Mouse (Mus musculus): ENCODE measurements around the gene Syf2. TPM values are rescaled to one million over a fixed set of nuclear protein-coding genes. Genes with fewer than 3 reads are reported as not detected.

Gene Syf2
- polyA plus RNA-seq, 1 experiment from 2014 or later, result 70.0 TPM

DNA sequence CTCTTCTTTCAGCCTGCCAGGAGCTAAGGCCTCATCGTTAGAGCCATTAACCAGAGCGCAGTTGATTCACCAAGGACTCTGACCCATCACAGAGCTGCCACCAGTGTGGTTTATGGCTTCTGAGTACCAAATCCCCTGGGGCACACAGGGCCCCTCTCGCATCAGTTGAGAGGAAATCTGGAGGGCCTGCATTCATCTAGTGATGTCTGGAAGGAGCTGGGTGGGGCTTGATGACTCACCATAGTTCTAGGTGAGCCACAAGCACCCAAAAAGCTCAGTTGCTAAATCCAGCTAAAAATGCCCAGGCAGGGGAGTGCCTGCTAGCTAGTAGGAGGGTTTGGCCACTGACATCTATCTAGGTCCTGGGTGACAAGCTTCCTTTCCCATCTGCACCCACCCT, 25.1 kb downstream of the Syf2 start:
- no peaks in the 10 kb centered on the region for H3K9me3 ChIP-seq (replicated peaks)
- H3K27ac ChIP-seq (replicated peaks), result no peak overlapping the region; the same call in 1 of the 2 replicates
- no peak overlapping the region for H3K4me3 ChIP-seq
- DNase-seq (ENCODE audit: low spot score), result no peak
- H3K4me1 ChIP-seq, result peaks cover 15% of the 10 kb centered on the region
- peaks cover 36% of the 10 kb centered on the region for H3K27me3 ChIP-seq (ENCODE audit: low read depth, poor library complexity, severe bottlenecking)
- 90% methylated on average over 3 of the region's 3 CpGs for WGBS
- H3K36me3 ChIP-seq, result no peaks in the 10 kb centered on the region

DNA sequence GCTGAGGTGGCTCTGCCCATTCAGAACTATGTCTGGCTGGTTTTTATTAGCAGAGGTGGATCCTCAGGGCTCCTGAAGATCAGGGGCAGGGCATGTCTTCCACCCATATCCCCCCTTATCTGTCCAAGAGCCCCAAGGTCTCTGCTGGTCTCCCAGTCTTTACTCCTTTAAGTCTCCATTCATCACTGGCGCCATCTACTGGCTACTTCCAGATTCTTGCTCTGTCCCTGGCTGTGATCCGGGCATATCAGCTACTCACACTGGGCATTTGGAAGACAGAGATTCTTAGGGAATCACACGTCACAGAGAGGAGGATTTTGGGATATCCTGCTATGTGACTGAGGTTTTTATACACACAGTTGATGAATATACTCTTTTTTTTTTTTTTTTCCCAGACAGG, 25.6 kb downstream of the Syf2 start:
- Histone ChIP-seq H3K27me3 (ENCODE audit: low read depth, poor library complexity, severe bottlenecking) (peaks cover 40% of the 10 kb centered on the region), H3K36me3 (no peaks in the 10 kb centered on the region), H3K9me3 (replicated peaks) (no peaks in the 10 kb centered on the region), H3K4me3 (no peak overlapping the region), H3K27ac (replicated peaks) (no peak overlapping the region), H3K4me1 (peaks cover 14% of the 10 kb centered on the region)
- WGBS, result 25% methylated on average over 3 of the region's 3 CpGs
- DNase-seq (ENCODE audit: low spot score), result peak; percentile 58

DNA sequence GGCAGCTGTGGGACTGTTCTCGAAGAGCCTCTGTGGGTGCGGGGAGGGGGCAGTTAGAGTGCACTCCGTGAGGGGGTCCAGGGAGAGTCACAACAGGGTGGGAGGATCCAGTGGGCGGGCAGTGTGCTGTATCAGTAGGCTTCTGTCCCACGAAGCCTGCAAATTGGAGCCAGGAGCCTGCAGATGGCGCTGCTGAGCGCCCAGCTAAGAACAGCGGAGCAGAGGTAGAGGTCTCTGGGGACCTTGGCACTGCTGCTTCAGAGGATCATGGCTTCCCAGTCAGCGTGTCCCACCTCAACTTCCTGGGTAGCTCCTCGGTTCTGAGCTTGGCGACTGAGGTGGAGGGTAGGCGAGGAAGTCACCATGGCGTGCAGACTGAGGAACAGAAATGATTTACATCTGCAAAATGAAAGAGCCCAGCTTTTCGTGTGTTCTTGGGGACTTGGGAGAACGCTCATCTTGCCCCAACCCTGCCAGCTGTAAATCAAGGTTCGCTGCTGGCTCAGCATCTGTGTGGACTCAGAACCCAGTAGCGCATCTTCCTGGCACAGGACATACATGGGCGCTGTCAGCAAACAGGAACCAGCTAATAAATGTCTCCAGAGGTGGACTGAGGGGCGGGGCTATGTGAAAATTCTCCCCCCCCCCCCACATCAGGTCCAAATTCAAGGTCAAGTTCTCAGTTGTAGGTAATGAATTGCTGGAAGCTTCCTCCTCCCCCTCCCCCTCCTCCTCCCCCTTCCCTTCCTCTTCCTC, 32.5 kb downstream of the Syf2 start:
- Histone ChIP-seq H3K9me3 (replicated peaks) (no peaks in the 10 kb centered on the region), H3K4me3 (0 out of 2 replicates have a peak overlapping the region, but pooled peaks have one; percentile 2), H3K27ac (replicated peaks) (no peak overlapping the region), H3K4me1 (peaks cover 4% of the 10 kb centered on the region; the same call in 1 of the 2 replicates), H3K27me3 (ENCODE audit: low read depth, poor library complexity, severe bottlenecking) (peaks cover 20% of the 10 kb centered on the region; the same call in 1 of the 2 replicates), H3K36me3 (no peaks in the 10 kb centered on the region)
- DNase-seq (ENCODE audit: low spot score), result peak; percentile 52
- WGBS, result 30% methylated on average over 19 of the region's 19 CpGs

DNA sequence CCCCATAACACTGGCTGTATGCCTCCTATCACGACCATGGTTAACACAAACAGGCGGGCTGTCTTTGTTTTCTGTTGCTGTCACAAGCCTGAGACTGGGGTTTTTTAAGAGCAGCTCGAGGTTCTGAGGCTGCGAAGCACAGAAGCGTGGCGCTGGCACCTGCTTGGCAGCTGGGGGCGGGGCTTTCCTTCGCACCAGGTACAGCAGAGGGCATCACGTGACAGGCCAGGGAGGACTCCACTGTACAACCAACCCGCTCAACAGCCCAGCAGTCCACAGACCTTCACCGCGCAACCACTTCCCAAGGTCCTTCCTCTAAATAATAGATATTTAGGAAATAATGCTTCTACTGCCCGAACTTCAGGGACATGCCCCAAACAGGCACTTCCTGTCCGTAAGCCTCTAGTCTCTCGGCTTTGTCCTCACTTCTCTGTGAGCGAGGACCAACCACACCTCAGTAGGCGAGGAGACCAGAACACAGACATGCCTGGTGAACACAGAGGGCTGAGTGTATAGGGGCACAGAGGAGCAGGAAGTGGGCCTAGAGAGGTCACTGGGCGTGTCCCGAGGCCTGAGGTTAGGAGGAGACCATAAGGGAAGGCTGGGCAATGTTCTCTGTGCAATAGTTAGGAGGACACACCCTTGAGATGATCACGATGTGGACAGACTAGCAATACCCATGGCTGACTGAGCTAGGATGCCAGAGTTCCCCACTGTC, 37.3 kb downstream of the Syf2 start:
- Histone ChIP-seq H3K27me3 (ENCODE audit: low read depth, poor library complexity, severe bottlenecking) (no peaks in the 10 kb centered on the region), H3K4me3 (no peak overlapping the region), H3K4me1 (peaks cover under 1% of the 10 kb centered on the region; the same call in 1 of the 2 replicates), H3K36me3 (no peaks in the 10 kb centered on the region), H3K27ac (replicated peaks) (no peak overlapping the region), H3K9me3 (replicated peaks) (no peaks in the 10 kb centered on the region)
- 84% methylated on average over 20 of the region's 20 CpGs for WGBS
- no peak for DNase-seq (ENCODE audit: low spot score)

DNA sequence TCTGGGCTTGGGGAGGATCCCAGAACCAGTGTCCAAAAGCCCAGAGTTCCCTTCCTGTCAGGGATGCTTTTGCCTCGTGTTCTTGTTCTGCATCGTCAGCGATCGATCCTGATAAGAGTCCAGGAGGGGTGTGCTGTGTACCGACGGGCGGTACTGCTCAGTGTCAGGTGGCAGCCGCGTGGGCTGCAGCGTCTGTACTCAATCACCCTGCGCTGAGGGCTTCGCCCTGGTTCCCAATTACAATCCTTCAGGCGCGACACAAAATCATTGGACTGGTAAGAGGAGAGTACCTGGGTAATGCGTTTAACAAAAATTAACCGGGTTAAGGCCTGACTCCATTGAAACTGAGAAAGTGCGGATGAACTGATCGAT, 37.9 kb downstream of the Syf2 start:
- H3K36me3 ChIP-seq, result no peaks in the 10 kb centered on the region
- no peak overlapping the region for H3K4me3 ChIP-seq
- no peak for DNase-seq (ENCODE audit: low spot score)
- no peaks in the 10 kb centered on the region for H3K27me3 ChIP-seq (ENCODE audit: low read depth, poor library complexity, severe bottlenecking)
- no peaks in the 10 kb centered on the region for H3K4me1 ChIP-seq
- no peaks in the 10 kb centered on the region for H3K9me3 ChIP-seq (replicated peaks)
- H3K27ac ChIP-seq (replicated peaks), result no peak overlapping the region
- 89% methylated on average over 18 of the region's 18 CpGs for WGBS

DNA sequence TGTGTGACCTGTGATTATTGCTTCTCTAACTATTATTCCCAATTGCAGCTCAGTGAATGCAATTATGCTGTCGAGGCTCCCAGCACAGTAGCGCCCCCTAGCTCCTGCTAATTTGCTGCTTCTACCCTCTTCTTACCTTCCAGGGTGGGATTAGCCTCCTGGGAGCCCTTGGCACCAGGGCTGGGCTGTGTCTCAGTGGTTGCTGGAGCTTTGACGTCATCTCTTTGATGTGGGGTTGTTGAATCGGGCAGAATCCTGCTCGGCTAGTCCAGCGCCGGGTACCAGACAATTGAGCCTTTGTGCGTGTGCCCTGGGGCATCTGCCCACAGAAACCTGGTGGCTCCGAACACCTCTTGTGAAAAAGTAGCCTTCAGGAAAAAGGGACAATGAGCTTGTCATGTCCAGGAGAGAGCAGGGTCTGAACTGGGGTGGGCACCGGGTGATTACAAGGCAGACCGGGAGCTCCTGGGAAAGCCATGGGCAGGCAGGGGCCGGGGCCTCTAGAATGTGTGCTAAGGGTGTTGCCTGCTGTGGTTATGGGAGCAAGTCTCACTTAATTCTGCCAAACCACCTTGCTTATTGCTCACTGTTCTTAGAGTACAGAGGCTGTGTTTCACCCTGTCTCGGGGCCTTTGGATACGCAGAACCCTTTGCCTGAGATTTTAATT, 44.7 kb downstream of the Syf2 start:
- no peaks in the 10 kb centered on the region for H3K9me3 ChIP-seq (replicated peaks)
- H3K27me3 ChIP-seq (ENCODE audit: low read depth, poor library complexity, severe bottlenecking), result no peaks in the 10 kb centered on the region
- peak overlapping the region; percentile 17; the same call in 1 of the 2 replicates for H3K27ac ChIP-seq (replicated peaks)
- no peaks in the 10 kb centered on the region for H3K36me3 ChIP-seq
- H3K4me1 ChIP-seq, result peaks cover 12% of the 10 kb centered on the region
- no peak overlapping the region; the same call in 1 of the 2 replicates for H3K4me3 ChIP-seq
- no peak for DNase-seq (ENCODE audit: low spot score)
- 28% methylated on average over 14 of the region's 14 CpGs for WGBS

DNA sequence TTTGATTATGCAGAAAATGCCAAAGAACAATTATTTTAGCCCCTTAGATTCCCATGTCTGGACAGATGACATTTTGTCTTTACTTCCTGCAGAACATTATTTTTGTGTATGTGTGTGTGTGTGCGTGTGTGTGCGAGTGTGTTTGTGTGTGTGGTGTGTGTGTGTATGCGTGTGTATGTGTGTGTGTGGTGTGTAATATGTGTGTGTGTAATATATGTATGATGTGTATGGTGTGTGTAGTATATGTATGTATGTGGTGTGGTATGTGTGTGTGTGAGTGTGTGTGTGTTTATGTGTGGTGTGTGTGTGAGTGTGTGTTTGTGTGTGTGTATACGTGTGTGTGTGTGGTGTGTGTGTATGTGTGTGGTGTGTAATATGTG, 45.2 kb downstream of the Syf2 start:
- Histone ChIP-seq H3K4me3 (no peak overlapping the region), H3K27ac (replicated peaks) (no peak overlapping the region), H3K36me3 (no peaks in the 10 kb centered on the region), H3K9me3 (replicated peaks) (no peaks in the 10 kb centered on the region), H3K4me1 (peaks cover 12% of the 10 kb centered on the region), H3K27me3 (ENCODE audit: low read depth, poor library complexity, severe bottlenecking) (no peaks in the 10 kb centered on the region)
- 86% methylated on average over 4 of the region's 4 CpGs for WGBS
- DNase-seq (ENCODE audit: low spot score), result no peak

DNA sequence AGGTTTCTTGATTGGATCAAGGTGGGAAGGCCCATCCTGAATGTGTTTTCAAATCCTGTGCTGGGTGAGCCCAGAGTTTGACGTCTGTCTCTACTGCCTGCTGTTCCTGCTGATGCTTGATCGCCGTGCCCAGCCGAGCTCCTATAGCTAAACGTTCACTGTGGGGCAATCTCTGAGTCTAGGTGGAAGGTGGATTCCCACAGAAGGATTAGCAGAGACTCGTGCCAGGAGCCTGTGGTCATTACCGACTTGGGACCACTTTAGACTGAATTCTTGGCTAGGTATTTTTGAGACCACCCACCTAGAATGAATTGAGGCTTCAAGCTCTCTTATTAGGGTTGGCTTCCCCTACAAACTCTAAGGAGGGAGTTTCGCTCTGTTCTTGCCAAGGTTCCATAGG, 48.2 kb downstream of the Syf2 start:
- no peaks in the 10 kb centered on the region for H3K9me3 ChIP-seq (replicated peaks)
- no peak overlapping the region for H3K27ac ChIP-seq (replicated peaks)
- 85% methylated on average over 8 of the region's 8 CpGs for WGBS
- H3K27me3 ChIP-seq (ENCODE audit: low read depth, poor library complexity, severe bottlenecking), result no peaks in the 10 kb centered on the region
- no peaks in the 10 kb centered on the region for H3K36me3 ChIP-seq
- peaks cover 19% of the 10 kb centered on the region for H3K4me1 ChIP-seq
- H3K4me3 ChIP-seq, result no peak overlapping the region
- no peak for DNase-seq (ENCODE audit: low spot score)

DNA sequence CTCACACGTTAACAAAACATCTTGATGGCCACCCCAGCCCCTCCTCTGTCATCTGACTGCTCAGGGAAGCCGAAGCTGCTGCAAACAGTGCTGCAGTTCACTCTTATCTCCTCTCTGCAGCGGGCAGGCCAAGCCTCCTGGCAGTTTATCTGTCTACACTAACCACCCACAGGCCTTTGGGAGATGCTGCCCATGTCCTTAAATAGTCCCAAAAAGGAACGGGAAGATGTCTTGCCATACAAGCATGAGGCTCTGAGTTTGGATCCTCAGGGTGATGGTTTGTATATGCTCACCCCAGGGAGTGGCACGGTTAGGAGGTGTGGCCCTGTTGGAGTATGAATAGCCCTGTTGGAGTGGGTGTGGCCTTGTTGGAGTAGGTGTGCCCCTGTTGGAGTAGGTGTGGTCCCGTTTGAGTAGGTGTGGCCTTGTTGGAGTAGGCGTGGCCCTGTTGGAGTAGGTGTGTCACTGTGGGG, 51.3 kb downstream of the Syf2 start:
- Histone ChIP-seq H3K27me3 (ENCODE audit: low read depth, poor library complexity, severe bottlenecking) (no peaks in the 10 kb centered on the region), H3K9me3 (replicated peaks) (no peaks in the 10 kb centered on the region), H3K27ac (replicated peaks) (no peak overlapping the region; the same call in 1 of the 2 replicates), H3K4me1 (peaks cover 12% of the 10 kb centered on the region), H3K36me3 (no peaks in the 10 kb centered on the region), H3K4me3 (no peak overlapping the region)
- DNase-seq (ENCODE audit: low spot score), result no peak
- WGBS, result 65% methylated on average over 7 of the region's 7 CpGs

DNA sequence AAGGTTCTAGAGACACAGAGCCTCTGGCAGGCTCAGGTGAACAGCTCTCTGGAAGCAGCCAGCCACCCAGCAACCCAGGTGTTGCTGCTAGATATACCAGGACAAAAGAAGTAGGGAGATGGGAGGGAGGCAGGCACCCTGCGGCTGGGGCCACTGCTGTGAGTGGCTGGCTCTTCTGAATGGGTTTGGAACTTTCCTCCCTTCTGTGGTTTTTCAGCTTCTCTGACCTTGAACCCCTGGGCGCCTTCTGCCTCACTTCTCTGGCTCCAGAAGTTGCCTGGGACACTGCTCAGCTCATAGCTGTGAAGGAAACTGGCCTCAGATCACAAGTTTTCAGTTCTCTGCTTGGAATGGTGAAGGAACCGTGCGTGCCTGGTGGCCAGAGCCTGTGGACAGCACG, 52.4 kb downstream of the Syf2 start:
- DNase-seq (ENCODE audit: low spot score), result no peak
- WGBS, result 62% methylated on average over 5 of the region's 5 CpGs
- H3K4me1 ChIP-seq, result peaks cover 12% of the 10 kb centered on the region
- H3K27me3 ChIP-seq (ENCODE audit: low read depth, poor library complexity, severe bottlenecking), result no peaks in the 10 kb centered on the region
- H3K4me3 ChIP-seq, result no peak overlapping the region
- no peaks in the 10 kb centered on the region for H3K9me3 ChIP-seq (replicated peaks)
- peak overlapping the region; percentile 23; the same call in 1 of the 2 replicates for H3K27ac ChIP-seq (replicated peaks)
- H3K36me3 ChIP-seq, result no peaks in the 10 kb centered on the region

DNA sequence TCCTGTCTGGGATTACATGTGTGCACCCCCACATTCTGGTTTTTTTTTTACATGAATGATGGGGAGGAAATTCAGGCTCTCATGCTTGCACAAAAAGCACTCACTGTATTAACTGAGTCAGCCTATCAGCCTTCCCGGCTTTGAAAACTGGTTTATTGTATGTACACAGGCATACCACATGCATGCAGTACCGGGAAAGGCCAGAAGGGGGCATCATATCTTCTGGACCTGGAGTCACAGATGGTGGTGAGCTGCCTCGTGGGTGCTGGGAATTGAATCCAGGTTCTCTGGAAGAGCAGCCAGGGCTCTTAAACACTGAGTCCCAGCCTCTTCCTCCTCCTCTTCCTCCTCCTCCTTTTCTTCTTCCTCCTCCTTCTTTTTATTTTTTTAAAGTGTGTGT, 53.9 kb downstream of the Syf2 start:
- Histone ChIP-seq H3K36me3 (no peaks in the 10 kb centered on the region), H3K4me3 (no peak overlapping the region), H3K4me1 (peaks cover 7% of the 10 kb centered on the region), H3K9me3 (replicated peaks) (no peaks in the 10 kb centered on the region), H3K27me3 (ENCODE audit: low read depth, poor library complexity, severe bottlenecking) (no peaks in the 10 kb centered on the region), H3K27ac (replicated peaks) (no peak overlapping the region)
- 68% methylated on average over 3 of the region's 3 CpGs for WGBS
- peak; percentile 23 for DNase-seq (ENCODE audit: low spot score)

DNA sequence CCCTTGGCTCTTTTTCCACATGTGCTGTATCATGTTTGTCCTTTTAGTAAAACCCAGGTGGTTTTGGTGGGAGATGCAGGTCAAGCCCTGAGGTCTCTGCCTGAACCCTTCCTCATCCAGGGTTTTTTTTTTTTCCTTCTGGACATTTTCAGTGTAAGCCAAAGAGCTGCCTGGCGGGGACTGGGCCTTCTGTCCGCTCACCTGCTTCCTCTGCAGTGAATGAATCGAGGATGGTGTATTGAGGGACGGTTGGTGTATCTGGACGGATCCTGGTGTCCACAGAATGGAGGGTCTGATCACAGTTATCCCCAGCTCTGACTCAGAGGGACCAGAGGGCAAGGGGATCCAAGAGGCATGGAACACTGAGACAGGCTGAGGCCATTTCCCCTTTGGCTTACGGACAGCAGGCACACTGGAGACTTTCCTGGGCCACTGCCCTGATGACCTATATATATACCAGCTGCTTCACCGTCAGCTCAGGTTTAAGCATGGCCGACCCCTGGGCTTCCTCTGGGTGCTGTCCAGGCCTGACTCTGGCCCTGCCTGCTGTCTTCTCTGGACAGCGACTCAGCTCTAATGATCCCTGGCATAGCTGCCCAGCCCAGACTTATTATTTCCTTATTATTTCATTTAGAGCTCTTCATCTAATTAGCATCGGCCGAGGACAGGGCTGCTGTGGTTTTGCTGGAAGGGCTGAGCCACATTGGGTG, 55.1 kb downstream of the Syf2 start:
- Histone ChIP-seq H3K27ac (replicated peaks) (no peak overlapping the region), H3K4me1 (peaks cover 10% of the 10 kb centered on the region)
- WGBS, result 85% methylated on average over 11 of the region's 11 CpGs

More for the DNA sequence above, 55.1 kb downstream of the Syf2 start:
- Histone ChIP-seq H3K9me3 (replicated peaks) (no peaks in the 10 kb centered on the region), H3K4me3 (no peak overlapping the region), H3K36me3 (no peaks in the 10 kb centered on the region), H3K27me3 (ENCODE audit: low read depth, poor library complexity, severe bottlenecking) (peaks cover 1% of the 10 kb centered on the region; the same call in 1 of the 2 replicates)
- no peak for DNase-seq (ENCODE audit: low spot score)

Data from midbrain, embryonic 10.5 days (tissue).